Mouse (Mus musculus): ENCODE measurements around the gene Elof1.

GRCm38 (mm10) chr9:22131226-22131981 lies 14.4 kb upstream of the Elof1 start:
- no peak for TF ChIP-seq CTCF (IDR thresholded peaks at IDR 0.05; ENCODE audit: low read depth, low read length)
- no peak for TF ChIP-seq POLR2AphosphoS5 (IDR thresholded peaks at IDR 0.05; ENCODE audit: insufficient replicate concordance, low read depth, low read length)
- TF ChIP-seq GATA1 (IDR thresholded peaks at IDR 0.05; ENCODE audit: borderline replicate concordance, low read length) = no peak

Measured in G1E (cell line).